Mouse (Mus musculus) ovary, postnatal 14 days (tissue): ENCODE results near the gene Olfr224.

Source experiments
- DNase-seq: peaks from one replicate; pipeline ENCODE4 v3.0.0; 2022; ENCODE audit warnings: low spot score

The Olfr224 gene

GRCm38 (mm10) chr11:58518916-58519315 lies 51.4 kb downstream of the Olfr224 start:
- peak; percentile 47 for DNase-seq
